Mouse (Mus musculus): ENCODE results near the gene Camk1. TPM values are rescaled to one million over a fixed set of nuclear protein-coding genes. Genes with fewer than 3 reads are reported as not detected.

The Camk1 gene
- polyA plus RNA-seq, 1 experiment from 2014 or later: 37.0 TPM

DNA sequence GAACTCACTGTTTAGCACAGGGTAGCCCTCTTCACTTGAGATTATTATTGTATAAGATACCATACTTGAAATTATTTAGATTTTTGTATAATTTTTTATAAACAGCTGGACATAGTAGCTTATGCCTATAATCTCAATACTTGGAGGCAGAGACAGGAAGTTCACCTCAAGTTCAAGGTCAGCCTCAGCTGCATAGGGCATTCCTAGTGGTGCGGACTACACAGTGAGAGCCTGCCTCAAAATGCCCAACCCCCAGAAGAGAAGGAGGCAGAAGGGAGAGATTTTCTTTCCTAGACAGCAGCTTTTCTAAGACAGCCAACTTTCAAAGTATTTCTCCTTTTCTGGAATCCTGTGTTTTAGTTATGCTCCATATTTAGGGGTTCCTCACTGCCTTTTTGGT, 7.4 kb upstream of the Camk1 start:
- no peak for ATAC-seq

GRCm38 (mm10) chr6:113350538-113350937, 6.8 kb upstream of the Camk1 start:
- Histone ChIP-seq H3K4me2 (replicated peaks; ENCODE audit: low read depth) (no peak overlapping the region), H3K4me3 (ENCODE audit: low read depth, low read length) (no peak overlapping the region), H3K9me3 (ENCODE audit: control insufficient read depth) (no peaks in the 10 kb centered on the region), H3K27me3 (replicated peaks; ENCODE audit: control insufficient read depth, insufficient read depth, low read length) (no peaks in the 10 kb centered on the region), H3K36me3 (ENCODE audit: control insufficient read depth, insufficient read depth) (no peaks in the 10 kb centered on the region), H3K4me1 (replicated peaks; ENCODE audit: control insufficient read depth, insufficient read depth, low read length) (no peaks in the 10 kb centered on the region), H3K27ac (ENCODE audit: low read depth, low read length) (no peak overlapping the region), H3K9ac (ENCODE audit: low read depth, low read length) (no peak overlapping the region)
- no peak for TF ChIP-seq CTCF (IDR thresholded peaks at IDR 0.05; ENCODE audit: low read depth)
- ATAC-seq: peak; percentile 36; the same call in 1 of the 2 replicates

More for the DNA sequence above, 7.4 kb upstream of the Camk1 start:
- no peak overlapping the region for H3K4me2 ChIP-seq (replicated peaks; ENCODE audit: low read depth)
- H3K27ac ChIP-seq (ENCODE audit: low read depth, low read length): no peak overlapping the region
- no peak overlapping the region for H3K9ac ChIP-seq (ENCODE audit: low read depth, low read length)
- no peaks in the 10 kb centered on the region for H3K4me1 ChIP-seq (replicated peaks; ENCODE audit: control insufficient read depth, insufficient read depth, low read length)
- no peak for TF ChIP-seq CTCF (IDR thresholded peaks at IDR 0.05; ENCODE audit: low read depth)
- no peaks in the 10 kb centered on the region for H3K36me3 ChIP-seq (ENCODE audit: control insufficient read depth, insufficient read depth)
- H3K9me3 ChIP-seq (ENCODE audit: control insufficient read depth): no peaks in the 10 kb centered on the region
- 75% methylated on average over 1 of the region's 1 CpGs for WGBS
- H3K4me3 ChIP-seq (ENCODE audit: low read depth, low read length): no peak overlapping the region
- no peaks in the 10 kb centered on the region for H3K27me3 ChIP-seq (replicated peaks; ENCODE audit: control insufficient read depth, insufficient read depth, low read length)

DNA sequence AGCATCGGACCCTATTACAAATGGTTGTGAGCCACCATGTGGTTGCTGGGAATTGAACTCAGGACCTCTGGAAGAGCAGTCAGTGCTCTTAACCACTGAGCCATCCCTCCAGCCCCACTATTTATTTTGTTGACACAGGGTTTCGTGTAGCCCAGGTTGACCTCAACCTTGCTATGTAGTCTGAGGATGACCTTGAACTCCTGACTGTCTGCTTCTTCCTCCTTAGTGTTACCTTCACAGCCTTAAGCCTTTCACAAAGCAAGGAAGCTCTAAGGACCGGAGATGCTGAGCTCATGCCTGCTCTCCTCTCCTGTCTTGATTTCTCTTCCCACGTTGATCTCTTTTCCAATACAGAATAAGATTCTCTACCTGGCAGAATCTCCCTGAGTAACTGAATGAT, 3.1 kb upstream of the Camk1 start:
- Histone ChIP-seq H3K4me2 (replicated peaks; ENCODE audit: low read depth) (no peak overlapping the region), H3K9me3 (ENCODE audit: control insufficient read depth) (no peaks in the 10 kb centered on the region), H3K4me3 (ENCODE audit: low read depth, low read length) (no peak overlapping the region), H3K9ac (ENCODE audit: low read depth, low read length) (no peak overlapping the region), H3K4me1 (replicated peaks; ENCODE audit: control insufficient read depth, insufficient read depth, low read length) (no peaks in the 10 kb centered on the region), H3K36me3 (ENCODE audit: control insufficient read depth, insufficient read depth) (no peaks in the 10 kb centered on the region), H3K27me3 (replicated peaks; ENCODE audit: control insufficient read depth, insufficient read depth, low read length) (no peaks in the 10 kb centered on the region), H3K27ac (ENCODE audit: low read depth, low read length) (no peak overlapping the region)
- 65% methylated on average over 4 of the region's 4 CpGs for WGBS
- ATAC-seq: no peak
- TF ChIP-seq CTCF (IDR thresholded peaks at IDR 0.05; ENCODE audit: low read depth): no peak

DNA sequence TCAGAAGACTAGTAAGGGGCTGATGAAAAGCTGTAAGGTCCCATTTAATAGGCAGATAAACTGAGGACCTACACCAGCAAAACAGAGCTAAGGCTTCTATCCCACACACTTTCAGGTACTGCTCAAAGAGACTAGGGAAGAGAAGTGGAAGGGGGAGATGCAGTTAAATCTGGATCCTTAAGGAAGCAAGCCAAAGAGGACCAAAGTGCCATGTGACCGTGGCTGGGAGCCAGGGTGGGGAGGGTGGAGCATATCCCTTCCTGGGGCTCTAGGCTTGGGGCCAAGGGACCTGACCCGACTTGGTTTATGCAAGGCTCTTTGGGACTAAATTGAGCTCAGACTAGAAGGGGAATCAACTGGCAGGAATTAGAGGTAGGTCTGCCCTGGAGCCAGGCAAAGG, 537 bp upstream of the Camk1 start:
- no peak overlapping the region for H3K9ac ChIP-seq (ENCODE audit: low read depth, low read length)
- H3K27me3 ChIP-seq (replicated peaks; ENCODE audit: control insufficient read depth, insufficient read depth, low read length): no peaks in the 10 kb centered on the region
- H3K27ac ChIP-seq (ENCODE audit: low read depth, low read length): no peak overlapping the region
- H3K4me1 ChIP-seq (replicated peaks; ENCODE audit: control insufficient read depth, insufficient read depth, low read length): no peaks in the 10 kb centered on the region
- WGBS: 19% methylated on average over 2 of the region's 2 CpGs
- no peaks in the 10 kb centered on the region for H3K9me3 ChIP-seq (ENCODE audit: control insufficient read depth)
- peaks cover 7% of the 10 kb centered on the region; the same call in 1 of the 2 replicates for H3K36me3 ChIP-seq (ENCODE audit: control insufficient read depth, insufficient read depth)
- H3K4me3 ChIP-seq (ENCODE audit: low read depth, low read length): no peak overlapping the region
- ATAC-seq: no peak
- H3K4me2 ChIP-seq (replicated peaks; ENCODE audit: low read depth): peak overlapping the region; percentile 75
- no peak for TF ChIP-seq CTCF (IDR thresholded peaks at IDR 0.05; ENCODE audit: low read depth)

GRCm38 (mm10) chr6:113342297-113342696, 1.5 kb downstream of the Camk1 start:
- Histone ChIP-seq H3K9me3 (ENCODE audit: control insufficient read depth) (no peaks in the 10 kb centered on the region), H3K27ac (ENCODE audit: low read depth, low read length) (no peak overlapping the region), H3K36me3 (ENCODE audit: control insufficient read depth, insufficient read depth) (peaks cover 22% of the 10 kb centered on the region), H3K9ac (ENCODE audit: low read depth, low read length) (no peak overlapping the region), H3K4me2 (replicated peaks; ENCODE audit: low read depth) (peak overlapping the region; percentile 75; the same call in 1 of the 2 replicates), H3K4me1 (replicated peaks; ENCODE audit: control insufficient read depth, insufficient read depth, low read length) (no peaks in the 10 kb centered on the region), H3K4me3 (ENCODE audit: low read depth, low read length) (no peak overlapping the region), H3K27me3 (replicated peaks; ENCODE audit: control insufficient read depth, insufficient read depth, low read length) (no peaks in the 10 kb centered on the region)
- no peak for TF ChIP-seq CTCF (IDR thresholded peaks at IDR 0.05; ENCODE audit: low read depth)
- 40% methylated on average over 4 of the region's 7 CpGs for WGBS
- ATAC-seq: no peak

- Histone ChIP-seq H3K9ac (ENCODE audit: low read depth, low read length) (no peak overlapping the region), H3K4me3 (ENCODE audit: low read depth, low read length) (no peak overlapping the region), H3K9me3 (ENCODE audit: control insufficient read depth) (no peaks in the 10 kb centered on the region), H3K36me3 (ENCODE audit: control insufficient read depth, insufficient read depth) (peaks cover 22% of the 10 kb centered on the region), H3K27me3 (replicated peaks; ENCODE audit: control insufficient read depth, insufficient read depth, low read length) (no peaks in the 10 kb centered on the region), H3K4me1 (replicated peaks; ENCODE audit: control insufficient read depth, insufficient read depth, low read length) (no peaks in the 10 kb centered on the region), H3K4me2 (replicated peaks; ENCODE audit: low read depth) (no peak overlapping the region), H3K27ac (ENCODE audit: low read depth, low read length) (no peak overlapping the region)
- no peak for ATAC-seq
- WGBS: 86% methylated on average over 6 of the region's 6 CpGs
- TF ChIP-seq CTCF (IDR thresholded peaks at IDR 0.05; ENCODE audit: low read depth): no peak
Observed at GRCm38 (mm10) chr6:113341574-113341973, 2.2 kb downstream of the Camk1 start.
